Mouse (Mus musculus) CH12.LX (cell line): ENCODE data around the gene Fbxo47.

ENCODE experiments used
- BHLHE40 ChIP-seq: IDR thresholded peaks from 2 replicates; pipeline ENCODE4 v1.6.1; 2011; ENCODE audit warnings: mild to moderate bottlenecking, low read depth, low read length, improper control_type of control experiment
- CTCF ChIP-seq, 2 experiments: IDR thresholded peaks in 1 of 2; conservative IDR thresholded peaks in 1 of 2; 2 replicates each; pipeline ENCODE4 v1.5.1; 2011 to 2012; ENCODE audit warnings: low read depth in 2 of 2, low read length in 2 of 2, improper control_type of control experiment in 1 of 2, inconsistent platforms in 1 of 2, mild to moderate bottlenecking in 1 of 2, moderate library complexity in 1 of 2
- EP300 ChIP-seq: IDR thresholded peaks from 2 replicates; pipeline ENCODE4 v1.6.1; 2011; ENCODE audit warnings: low read length, improper control_type of control experiment
- SIN3A ChIP-seq: IDR thresholded peaks from 2 replicates; pipeline ENCODE4 v1.6.1; 2012; ENCODE audit warnings: low read length, improper control_type of control experiment, inconsistent platforms
- ZC3H11A ChIP-seq: IDR thresholded peaks from 2 replicates; pipeline ENCODE4 v1.6.1; 2012; ENCODE audit warnings: low read depth, mild to moderate bottlenecking, inconsistent platforms, low read length, improper control_type of control experiment

- TF ChIP-seq CTCF (conservative IDR thresholded peaks at IDR 0.05 in 1 of 2, IDR thresholded peaks at IDR 0.05 in 1 of 2; ENCODE audit: low read depth in 2 of 2, low read length in 2 of 2): no peak
- TF ChIP-seq BHLHE40: no peak
- TF ChIP-seq ZC3H11A: no peak
- no peak for TF ChIP-seq EP300
- TF ChIP-seq SIN3A: no peak
These were observed 49.6 kb upstream of the Fbxo47 start for GRCm38 (mm10) chr11:97933553-97933952.
